Mouse (Mus musculus): ENCODE results near the gene Ccdc80. TPM values are rescaled to one million over a fixed set of nuclear protein-coding genes. Genes with fewer than 3 reads are reported as not detected.
A peak's percentile ranks its signal among the peaks of the same experiment; 100 is the strongest.

Gene Ccdc80
- polyA plus RNA-seq, 1 experiment, result 11.6 TPM

DNA sequence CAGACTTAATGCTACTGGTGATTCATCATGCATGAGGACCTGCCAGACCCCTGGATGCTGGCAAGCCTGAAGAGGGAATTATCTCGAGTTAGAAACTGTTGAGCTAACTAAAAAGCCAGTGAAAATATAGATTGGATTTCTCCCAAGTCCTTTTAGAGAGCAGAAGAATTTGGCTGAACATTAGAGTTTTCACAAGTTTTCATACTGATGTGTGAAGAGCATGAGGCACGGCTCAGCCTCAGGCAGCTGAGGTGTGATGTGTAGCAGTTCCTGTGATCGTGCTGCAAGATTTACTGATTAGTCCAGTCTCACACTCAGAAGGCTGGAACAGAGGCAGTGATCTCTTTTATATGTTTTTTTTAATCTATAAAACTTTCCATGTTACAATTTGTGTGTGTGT, 11.8 kb downstream of the Ccdc80 start:
- 61% methylated on average over 3 of the region's 3 CpGs for WGBS
- H3K4me3 ChIP-seq (ENCODE audit: control insufficient read depth, insufficient read depth, low read length), result no peak overlapping the region
- no peaks in the 10 kb centered on the region for H3K27me3 ChIP-seq (ENCODE audit: control insufficient read depth, insufficient read depth, low read length)
- peaks cover 4% of the 10 kb centered on the region for H3K4me1 ChIP-seq (replicated peaks; ENCODE audit: control insufficient read depth, insufficient read depth, low read length)
- H3K36me3 ChIP-seq (ENCODE audit: control insufficient read depth, insufficient read depth, low read length), result no peaks in the 10 kb centered on the region
- TF ChIP-seq CTCF (IDR thresholded peaks at IDR 0.05; ENCODE audit: borderline replicate concordance, control insufficient read depth, extremely low read depth, insufficient read depth, low read length, poor library complexity), result no peak
- TF ChIP-seq POLR2A (IDR thresholded peaks at IDR 0.05; ENCODE audit: control insufficient read depth, extremely low read depth, insufficient read depth, low read length, poor library complexity), result no peak
- no peak for DNase-seq
- no peak overlapping the region for H3K27ac ChIP-seq (ENCODE audit: control insufficient read depth, insufficient read depth, low read length)

DNA sequence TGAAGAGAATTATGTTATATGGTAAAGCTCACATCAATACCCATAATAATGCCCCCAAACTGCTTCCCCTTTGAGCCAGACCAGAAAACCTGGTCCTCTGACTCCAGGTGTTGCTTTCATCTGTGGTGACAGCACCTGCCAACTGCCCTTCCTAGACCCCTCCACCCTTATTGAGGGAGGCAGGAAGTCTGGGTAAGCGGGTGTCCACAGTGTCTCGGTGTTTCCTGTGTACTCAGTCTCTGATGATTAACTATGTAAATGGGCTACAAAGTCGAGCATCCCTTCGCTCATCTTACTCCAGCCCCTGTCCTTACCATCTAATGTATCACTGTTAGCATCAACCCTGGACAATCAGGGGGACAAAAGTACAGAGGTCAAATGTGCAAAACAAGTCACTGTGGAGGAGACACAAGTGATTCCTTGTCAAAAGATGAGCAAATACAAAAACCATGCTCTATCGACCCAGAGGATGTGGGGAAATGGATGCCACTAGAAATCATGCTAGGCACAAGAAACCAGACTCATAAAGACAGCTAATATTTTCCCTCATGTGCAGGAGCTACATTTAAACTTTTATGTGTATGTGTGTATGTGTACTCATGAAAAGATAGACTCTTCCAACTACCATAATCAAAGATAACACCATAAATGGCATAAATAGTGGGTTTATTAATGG, 15.1 kb downstream of the Ccdc80 start:
- Histone ChIP-seq H3K4me1 (replicated peaks; ENCODE audit: control insufficient read depth, insufficient read depth, low read length) (peaks cover 4% of the 10 kb centered on the region), H3K27me3 (ENCODE audit: control insufficient read depth, insufficient read depth, low read length) (no peaks in the 10 kb centered on the region), H3K27ac (ENCODE audit: control insufficient read depth, insufficient read depth, low read length) (no peak overlapping the region), H3K36me3 (ENCODE audit: control insufficient read depth, insufficient read depth, low read length) (no peaks in the 10 kb centered on the region), H3K4me3 (ENCODE audit: control insufficient read depth, insufficient read depth, low read length) (no peak overlapping the region)
- peak; percentile 13 for DNase-seq
- no peak for TF ChIP-seq CTCF (IDR thresholded peaks at IDR 0.05; ENCODE audit: borderline replicate concordance, control insufficient read depth, extremely low read depth, insufficient read depth, low read length, poor library complexity)
- no peak for TF ChIP-seq POLR2A (IDR thresholded peaks at IDR 0.05; ENCODE audit: control insufficient read depth, extremely low read depth, insufficient read depth, low read length, poor library complexity)
- WGBS, result 9% methylated on average over 5 of the region's 5 CpGs

DNA sequence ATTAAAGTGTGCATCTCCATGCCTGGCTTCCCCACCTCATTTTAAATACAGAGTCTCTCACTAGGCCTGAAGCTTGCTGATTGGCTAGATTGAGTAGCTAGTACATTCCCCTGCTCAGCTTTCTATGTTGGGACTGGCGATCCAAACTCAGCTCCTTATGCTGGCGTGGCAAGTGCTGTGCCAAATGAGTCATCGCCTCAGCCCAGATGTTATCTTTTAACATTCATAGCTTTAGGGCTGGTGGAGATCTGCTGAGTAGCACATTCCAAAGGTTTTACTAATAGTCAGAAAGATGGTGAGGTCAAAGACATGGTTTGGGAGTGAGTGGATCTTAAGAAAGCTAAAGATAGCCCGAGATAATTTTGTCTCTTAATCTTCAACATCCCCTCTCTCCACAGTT, 17.3 kb downstream of the Ccdc80 start:
- WGBS, result 83% methylated on average over 4 of the region's 4 CpGs

DNA sequence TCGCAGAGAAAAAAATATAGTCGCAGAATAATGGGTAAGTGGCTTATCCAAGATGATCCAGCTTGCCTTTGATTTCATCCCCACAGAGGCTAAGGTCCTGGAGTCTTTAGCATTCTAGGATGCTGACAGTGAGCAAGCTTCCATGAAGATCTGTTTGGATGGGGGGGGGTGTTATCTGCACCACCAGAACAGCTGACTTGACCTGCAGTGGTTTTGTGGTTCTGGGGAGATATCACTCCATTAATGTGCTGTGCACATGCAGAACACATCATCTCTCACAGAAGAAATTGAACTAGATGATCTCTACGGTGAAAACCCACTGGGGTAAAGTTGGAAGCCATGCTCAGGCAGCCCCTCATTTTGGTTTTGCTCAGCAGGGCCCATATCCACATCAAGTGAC, 24.0 kb downstream of the Ccdc80 start:
- Histone ChIP-seq H3K27ac (ENCODE audit: control insufficient read depth, insufficient read depth, low read length) (no peak overlapping the region), H3K4me3 (ENCODE audit: control insufficient read depth, insufficient read depth, low read length) (no peak overlapping the region), H3K27me3 (ENCODE audit: control insufficient read depth, insufficient read depth, low read length) (no peaks in the 10 kb centered on the region), H3K36me3 (ENCODE audit: control insufficient read depth, insufficient read depth, low read length) (no peaks in the 10 kb centered on the region), H3K4me1 (replicated peaks; ENCODE audit: control insufficient read depth, insufficient read depth, low read length) (no peaks in the 10 kb centered on the region)
- DNase-seq, result no peak
- TF ChIP-seq CTCF (IDR thresholded peaks at IDR 0.05; ENCODE audit: borderline replicate concordance, control insufficient read depth, extremely low read depth, insufficient read depth, low read length, poor library complexity), result no peak
- no peak for TF ChIP-seq POLR2A (IDR thresholded peaks at IDR 0.05; ENCODE audit: control insufficient read depth, extremely low read depth, insufficient read depth, low read length, poor library complexity)
- WGBS, result 78% methylated on average over 3 of the region's 3 CpGs

More for the DNA sequence above, 17.3 kb downstream of the Ccdc80 start:
- Histone ChIP-seq H3K27me3 (ENCODE audit: control insufficient read depth, insufficient read depth, low read length) (no peaks in the 10 kb centered on the region), H3K4me3 (ENCODE audit: control insufficient read depth, insufficient read depth, low read length) (no peak overlapping the region), H3K27ac (ENCODE audit: control insufficient read depth, insufficient read depth, low read length) (no peak overlapping the region), H3K36me3 (ENCODE audit: control insufficient read depth, insufficient read depth, low read length) (no peaks in the 10 kb centered on the region), H3K4me1 (replicated peaks; ENCODE audit: control insufficient read depth, insufficient read depth, low read length) (peaks cover 4% of the 10 kb centered on the region)
- DNase-seq, result no peak
- TF ChIP-seq POLR2A (IDR thresholded peaks at IDR 0.05; ENCODE audit: control insufficient read depth, extremely low read depth, insufficient read depth, low read length, poor library complexity) (no peak), CTCF (IDR thresholded peaks at IDR 0.05; ENCODE audit: borderline replicate concordance, control insufficient read depth, extremely low read depth, insufficient read depth, low read length, poor library complexity) (no peak)

DNA sequence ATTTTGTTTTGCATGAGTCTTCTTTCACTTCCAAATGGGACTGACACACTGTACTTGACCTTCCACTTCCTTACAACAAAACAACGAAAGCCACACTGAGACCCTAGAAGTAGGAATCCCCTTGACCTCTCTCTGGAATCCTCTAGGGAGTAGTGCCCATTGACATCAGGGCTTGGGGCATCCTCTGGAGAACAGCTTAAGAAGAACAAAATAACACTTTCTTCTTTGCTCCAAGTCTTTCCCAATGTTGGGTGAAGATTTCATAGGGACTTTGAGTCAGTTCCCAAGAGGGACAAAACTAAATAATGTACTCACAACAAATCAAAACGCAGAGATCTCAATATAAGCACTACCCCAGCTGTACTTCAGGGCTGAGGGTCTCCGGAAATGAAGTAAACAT, 25.6 kb downstream of the Ccdc80 start:
- no peak overlapping the region for H3K27ac ChIP-seq (ENCODE audit: control insufficient read depth, insufficient read depth, low read length)
- DNase-seq, result no peak
- no peaks in the 10 kb centered on the region for H3K36me3 ChIP-seq (ENCODE audit: control insufficient read depth, insufficient read depth, low read length)
- 93% methylated on average over 3 of the region's 3 CpGs for WGBS
- H3K27me3 ChIP-seq (ENCODE audit: control insufficient read depth, insufficient read depth, low read length), result no peaks in the 10 kb centered on the region
- TF ChIP-seq CTCF (IDR thresholded peaks at IDR 0.05; ENCODE audit: borderline replicate concordance, control insufficient read depth, extremely low read depth, insufficient read depth, low read length, poor library complexity) (no peak), POLR2A (IDR thresholded peaks at IDR 0.05; ENCODE audit: control insufficient read depth, extremely low read depth, insufficient read depth, low read length, poor library complexity) (no peak)
- no peaks in the 10 kb centered on the region for H3K4me1 ChIP-seq (replicated peaks; ENCODE audit: control insufficient read depth, insufficient read depth, low read length)
- H3K4me3 ChIP-seq (ENCODE audit: control insufficient read depth, insufficient read depth, low read length), result no peak overlapping the region

DNA sequence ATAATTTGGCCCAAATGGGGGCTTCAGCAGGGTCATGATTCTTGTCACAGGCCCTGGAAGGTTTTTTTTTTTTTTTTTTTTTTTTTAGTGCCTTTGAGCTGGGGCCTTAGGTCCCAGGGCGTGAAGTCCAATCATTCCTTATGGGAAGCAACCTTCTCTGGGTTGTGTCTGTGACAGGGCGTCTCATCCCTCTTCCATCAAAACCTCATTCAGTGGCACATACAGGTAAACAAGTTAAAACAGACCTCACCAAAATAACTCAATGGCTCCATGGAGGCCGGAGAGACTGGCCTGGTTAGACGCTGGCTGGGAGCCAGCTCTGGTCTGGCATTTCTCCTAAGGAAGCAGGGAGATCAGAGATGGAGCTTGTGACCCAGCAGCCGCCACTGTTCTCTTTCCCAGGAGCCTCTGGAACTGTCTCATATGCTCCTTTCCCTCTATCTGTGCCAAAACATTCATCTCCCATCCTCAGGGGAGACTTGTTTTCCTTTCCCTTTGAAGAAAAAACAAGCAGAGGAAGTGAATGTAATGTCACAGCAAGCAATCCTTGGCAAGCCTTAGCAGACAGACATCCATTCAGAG, 27.7 kb downstream of the Ccdc80 start:
- no peak overlapping the region for H3K27ac ChIP-seq (ENCODE audit: control insufficient read depth, insufficient read depth, low read length)
- 90% methylated on average over 5 of the region's 5 CpGs for WGBS
- H3K36me3 ChIP-seq (ENCODE audit: control insufficient read depth, insufficient read depth, low read length), result no peaks in the 10 kb centered on the region
- no peaks in the 10 kb centered on the region for H3K4me1 ChIP-seq (replicated peaks; ENCODE audit: control insufficient read depth, insufficient read depth, low read length)
- no peaks in the 10 kb centered on the region for H3K27me3 ChIP-seq (ENCODE audit: control insufficient read depth, insufficient read depth, low read length)
- TF ChIP-seq CTCF (IDR thresholded peaks at IDR 0.05; ENCODE audit: borderline replicate concordance, control insufficient read depth, extremely low read depth, insufficient read depth, low read length, poor library complexity), result no peak
- no peak for TF ChIP-seq POLR2A (IDR thresholded peaks at IDR 0.05; ENCODE audit: control insufficient read depth, extremely low read depth, insufficient read depth, low read length, poor library complexity)
- DNase-seq, result no peak
- no peak overlapping the region for H3K4me3 ChIP-seq (ENCODE audit: control insufficient read depth, insufficient read depth, low read length)

Measured in thymus, adult 2 months (tissue).